Mouse (Mus musculus) cerebellum, adult 2 months (tissue): Measurements from ENCODE around the gene Olfr1371. TPM values are rescaled to one million over a fixed set of nuclear protein-coding genes. Genes with fewer than 3 reads are reported as not detected.
A peak's percentile ranks its signal among the peaks of the same experiment; 100 is the strongest.

ENCODE experiments used
- DNase-seq, 2 experiments: peaks; one replicate each; pipeline ENCODE4 v3.0.0; 2021
- H3K27ac ChIP-seq: fragments of 200-500 bp; 2 replicates; pipeline ENCODE4 v1.5.1; 2012; ENCODE audit warnings: low read length, control low read depth, inconsistent platforms; ENCODE audit not compliant: insufficient read depth
- H3K27me3 ChIP-seq: fragments of 200-500 bp; 2 replicates; pipeline ENCODE4 v1.6.1; 2012; ENCODE audit warnings: inconsistent platforms, mild to moderate bottlenecking, low read length, moderate library complexity; ENCODE audit not compliant: control insufficient read depth, insufficient read depth
- H3K4me1 ChIP-seq: fragments of 200-500 bp; 2 replicates; pipeline ENCODE4 v1.6.1; 2011; ENCODE audit warnings: low read length; ENCODE audit not compliant: control insufficient read depth, insufficient read depth
- H3K4me3 ChIP-seq: fragments of 200-500 bp; replicated peaks from 2 replicates; pipeline ENCODE3; 2011; ENCODE audit warnings: mild to moderate bottlenecking, low read depth, low read length, control low read depth; ENCODE audit not compliant: insufficient read depth
- CTCF ChIP-seq: fragments of 200-500 bp; IDR thresholded peaks from 2 replicates; pipeline ENCODE4 v1.5.1; 2011; ENCODE audit warnings: low read depth, mild to moderate bottlenecking, control low read depth, low read length, moderate library complexity, borderline replicate concordance; ENCODE audit not compliant: insufficient read depth
- POLR2A ChIP-seq: fragments of 200-500 bp; IDR thresholded peaks from 2 replicates; pipeline ENCODE4 v1.6.1; 2011; ENCODE audit warnings: low read length, control low read depth, borderline replicate concordance; ENCODE audit not compliant: insufficient read depth
- WGBS: fragments of 180-500 bp; shearing (Covaris S2); methylation state at CpG from one replicate; pipeline ENCODE4 v1.1.7; 2018; 5-methylcytosine and 5-hydroxymethylcytosine counted together
- polyA plus RNA-seq: library from polyadenylated mRNA; depleted of rRNA; stranded (reverse); fragments of >200 nt; gene quantifications from 2 replicates; pipeline ENCODE4 v1.2.3, GENCODE M21; 2012

The Olfr1371 gene
- polyA plus RNA-seq, 1 experiment: not detected

- TF ChIP-seq POLR2A (no peak), CTCF (no peak)
- 65% methylated on average over 1 of the region's 1 CpGs for WGBS
- H3K4me1 ChIP-seq: peaks cover 4% of the 10 kb centered on the region; the same call in 1 of the 2 replicates
- no peaks in the 10 kb centered on the region for H3K27me3 ChIP-seq
- peak in 1 of 2 experiments; percentile 7 for DNase-seq
- no peak overlapping the region for H3K27ac ChIP-seq
- H3K4me3 ChIP-seq: no peak overlapping the region
Observed at GRCm38 (mm10) chr11:52252692-52253091, 38.9 kb upstream of the Olfr1371 start.

GRCm38 (mm10) chr11:52251770-52252169 is 38.0 kb upstream of the Olfr1371 start:
- 60% methylated on average over 5 of the region's 5 CpGs for WGBS
- peak in 1 of 2 experiments; percentile 2 for DNase-seq
- no peak overlapping the region for H3K4me3 ChIP-seq
- no peak overlapping the region for H3K27ac ChIP-seq
- TF ChIP-seq CTCF (no peak), POLR2A (no peak)
- H3K4me1 ChIP-seq: peaks cover 4% of the 10 kb centered on the region; the same call in 1 of the 2 replicates
- H3K27me3 ChIP-seq: no peaks in the 10 kb centered on the region

GRCm38 (mm10) chr11:52249452-52249851 is 35.7 kb upstream of the Olfr1371 start:
- TF ChIP-seq CTCF (no peak), POLR2A (no peak)
- 65% methylated on average over 2 of the region's 2 CpGs for WGBS
- H3K4me1 ChIP-seq: peaks cover 4% of the 10 kb centered on the region; the same call in 1 of the 2 replicates
- H3K27ac ChIP-seq: no peak overlapping the region
- peak in 1 of 2 experiments; percentile 5 for DNase-seq
- no peak overlapping the region for H3K4me3 ChIP-seq
- H3K27me3 ChIP-seq: no peaks in the 10 kb centered on the region

- TF ChIP-seq CTCF: no peak
- TF ChIP-seq POLR2A: no peak
- WGBS: 89% methylated on average over 4 of the region's 4 CpGs
- no peaks in the 10 kb centered on the region for H3K4me1 ChIP-seq
- H3K4me3 ChIP-seq: no peak overlapping the region
- H3K27ac ChIP-seq: no peak overlapping the region
- DNase-seq: no peak
- H3K27me3 ChIP-seq: no peaks in the 10 kb centered on the region
Observed at GRCm38 (mm10) chr11:52240898-52241542, 27.2 kb upstream of the Olfr1371 start.

GRCm38 (mm10) chr11:52234509-52234908 is 20.7 kb upstream of the Olfr1371 start:
- no peaks in the 10 kb centered on the region for H3K4me1 ChIP-seq
- peak in 1 of 2 experiments; percentile 33 for DNase-seq
- H3K4me3 ChIP-seq: no peak overlapping the region
- no peak for TF ChIP-seq POLR2A
- TF ChIP-seq CTCF: no peak
- no peaks in the 10 kb centered on the region for H3K27me3 ChIP-seq
- no peak overlapping the region for H3K27ac ChIP-seq

- Histone ChIP-seq H3K4me3 (peak overlapping the region; percentile 4), H3K27me3 (no peaks in the 10 kb centered on the region), H3K27ac (no peak overlapping the region), H3K4me1 (no peaks in the 10 kb centered on the region)
- TF ChIP-seq CTCF: no peak
- DNase-seq: no peak
- 88% methylated on average over 1 of the region's 1 CpGs for WGBS
Observed at GRCm38 (mm10) chr11:52233906-52234305, 20.1 kb upstream of the Olfr1371 start.

GRCm38 (mm10) chr11:52233043-52233653 is 19.4 kb upstream of the Olfr1371 start:
- DNase-seq: no peak
- WGBS: 26% methylated on average over 3 of the region's 3 CpGs
- no peaks in the 10 kb centered on the region for H3K4me1 ChIP-seq
- no peak for TF ChIP-seq POLR2A
- no peak for TF ChIP-seq CTCF
- H3K4me3 ChIP-seq: peak overlapping the region; percentile 45
- H3K27me3 ChIP-seq: no peaks in the 10 kb centered on the region
- H3K27ac ChIP-seq: no peak overlapping the region
